Mouse (Mus musculus) thymus, adult 18-20 months (tissue): ENCODE measurements around the gene Nalcn.
"Not testable (repeated sequence)": the region's sequence is repeated elsewhere in the genome, so short reads cannot be mapped to it uniquely, and the experiment has no call there.

Source experiments
- DNase-seq, 2 experiments: peaks; one replicate each; pipeline ENCODE4 v3.0.0; 2022; ENCODE audit warnings: mixed read lengths in 2 of 2

Nalcn gene

DNA sequence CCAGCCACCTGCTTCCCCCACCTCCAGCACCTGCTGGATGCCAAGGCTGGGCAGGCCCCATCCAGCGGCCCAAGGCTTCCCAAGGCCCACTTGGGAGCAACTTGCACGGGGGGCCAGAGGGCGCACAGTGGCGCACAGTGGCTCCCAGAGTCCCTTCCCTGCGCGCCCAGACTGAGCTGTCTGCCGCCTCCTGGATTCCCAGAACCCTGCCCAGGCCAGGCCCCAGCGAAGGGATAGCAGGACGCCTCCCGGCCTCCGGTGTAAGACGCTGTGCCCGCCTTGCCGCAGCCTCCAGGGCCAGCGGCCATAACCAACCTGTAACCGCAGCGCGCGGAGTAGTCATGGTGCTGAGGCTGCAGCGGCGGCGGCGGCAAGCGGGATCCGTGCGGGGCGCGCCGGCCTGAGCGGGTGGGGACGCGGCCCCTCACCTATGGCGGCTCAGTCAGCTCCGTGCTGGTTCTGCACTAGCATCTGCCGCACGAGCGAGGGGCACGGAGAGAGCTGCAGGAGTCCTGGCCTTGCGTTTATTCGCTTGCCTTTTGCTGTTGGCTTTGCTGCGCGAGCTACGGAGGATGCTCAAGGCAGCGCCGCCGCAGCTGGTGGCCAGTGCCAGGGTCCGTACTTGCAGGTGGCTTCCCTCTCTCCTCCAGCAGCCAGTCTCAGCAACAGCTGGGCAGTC, at the start of gene Nalcn:
Gene Nalcn, minus strand, starts transcription at position 644 of the 679 bp plus-strand sequence.
- no peak for DNase-seq

DNA sequence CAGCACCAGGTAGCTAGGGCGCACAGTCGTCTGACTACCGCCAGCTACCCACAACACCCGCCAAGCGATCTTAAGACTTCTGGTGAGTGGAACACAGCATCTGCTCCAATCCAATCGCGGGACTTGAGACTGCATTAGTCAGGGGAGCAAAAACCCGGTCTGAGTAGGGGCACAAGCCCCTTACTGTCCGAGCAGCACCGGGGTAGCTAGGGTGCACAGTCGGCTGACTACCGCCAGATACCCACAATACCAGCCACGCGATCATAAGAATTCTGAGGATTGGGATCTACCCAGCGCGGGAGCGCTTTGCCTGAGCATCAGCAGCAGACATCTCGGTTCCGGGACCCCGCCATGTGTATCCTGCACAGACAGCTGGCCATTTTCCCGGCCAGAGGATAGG, 44.1 kb upstream of the Nalcn start:
- not testable (repeated sequence) for DNase-seq

DNA sequence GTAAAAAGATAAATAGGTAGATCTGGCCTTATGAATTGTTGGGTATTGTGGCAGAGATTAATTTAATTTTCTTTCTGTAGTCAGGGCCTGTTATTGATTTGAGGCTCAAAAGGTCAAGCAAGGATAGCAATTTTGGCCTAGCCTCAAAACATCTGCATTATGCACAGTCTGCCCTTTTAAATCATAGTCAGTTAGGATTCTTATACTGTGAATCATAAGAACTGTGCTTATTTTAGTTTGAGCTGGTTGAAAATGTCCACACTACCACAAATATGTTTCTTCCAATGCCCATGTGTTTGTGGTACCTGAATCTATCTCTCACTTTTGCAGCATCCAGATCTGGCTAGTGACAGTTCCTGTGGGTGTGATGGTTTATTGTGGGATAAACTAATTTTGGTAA, 37.5 kb upstream of the Nalcn start:
- no peak for DNase-seq

DNA sequence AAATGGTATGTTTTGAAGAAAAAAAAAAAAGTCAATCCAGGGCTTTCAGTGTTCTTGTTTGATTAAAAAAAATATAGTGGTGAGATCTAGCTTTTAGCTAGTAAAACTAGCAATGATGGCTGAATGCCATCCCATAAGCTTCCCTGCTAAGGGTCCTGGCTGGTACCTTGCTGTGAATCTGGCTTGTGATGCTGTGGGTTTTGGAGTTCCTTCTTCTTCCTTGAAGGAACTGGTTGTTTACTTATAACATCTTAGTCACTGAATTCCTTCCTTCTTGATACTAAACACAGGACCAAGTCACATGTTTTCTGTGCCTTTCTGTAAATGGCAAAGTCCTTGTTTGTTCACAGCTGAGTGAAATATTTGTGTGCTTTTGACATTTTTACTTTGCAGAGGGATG, 36.3 kb upstream of the Nalcn start:
- DNase-seq: no peak

DNA sequence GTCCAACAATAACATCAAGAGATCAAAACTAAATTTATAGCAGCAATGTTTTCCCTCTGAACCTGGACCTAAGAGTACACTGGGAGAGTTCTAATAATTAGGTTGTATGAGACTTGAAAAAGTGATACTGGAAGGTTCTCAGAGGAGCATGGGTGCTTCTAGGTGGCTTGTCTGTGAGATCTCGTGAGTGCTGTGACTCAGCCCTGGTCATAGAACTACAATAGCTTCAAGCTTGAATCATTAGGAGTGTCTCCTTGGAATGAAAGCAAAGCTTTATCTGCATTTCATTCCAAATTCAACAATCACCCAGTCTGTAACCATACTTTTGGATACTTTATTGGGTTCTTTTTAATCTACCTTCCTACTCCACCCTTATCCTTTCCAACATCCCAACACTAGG, 35.4 kb upstream of the Nalcn start:
- no peak for DNase-seq

DNA sequence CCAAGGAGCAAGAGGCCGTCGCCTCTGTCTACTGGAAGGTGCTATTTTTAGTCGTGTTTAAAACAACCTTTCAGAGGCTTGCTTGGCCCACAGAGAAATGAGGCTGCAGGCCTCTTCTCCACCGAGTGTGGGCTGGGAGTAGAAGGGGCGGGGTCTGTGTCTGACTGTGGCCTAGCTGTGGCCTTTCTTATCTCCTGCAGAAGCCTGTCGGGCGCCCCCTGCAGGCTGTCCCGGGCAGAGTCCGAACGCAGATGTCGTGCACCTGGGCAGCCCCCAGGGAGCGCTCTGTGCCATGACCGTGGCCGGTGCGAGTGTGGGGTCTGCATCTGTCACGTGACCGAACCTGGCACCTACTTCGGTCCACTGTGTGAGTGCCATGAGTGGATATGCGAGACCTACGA, 34.1 kb upstream of the Nalcn start:
- no peak for DNase-seq

DNA sequence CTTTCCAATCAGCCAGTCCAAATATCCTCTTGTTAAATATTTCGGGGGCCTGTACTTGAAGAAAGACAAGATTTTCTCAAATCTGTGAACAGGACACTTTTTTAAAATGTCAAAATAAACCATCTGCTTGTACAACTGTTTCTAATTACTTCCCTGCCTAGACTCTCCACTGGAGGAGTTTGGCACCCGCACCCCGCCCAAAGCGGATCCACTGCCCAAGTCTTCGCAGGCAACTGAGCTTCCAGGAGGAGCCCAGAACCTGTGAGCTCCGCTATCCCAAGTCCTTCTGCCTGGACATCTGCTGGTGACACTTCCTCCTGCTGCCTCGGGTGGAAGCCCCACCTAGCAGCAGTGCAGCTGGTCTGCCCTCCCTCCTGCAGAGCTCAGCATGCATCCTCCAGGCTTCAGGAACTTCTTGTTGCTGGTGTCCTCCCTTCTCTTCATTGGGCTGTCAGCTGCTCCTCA, 33.0 kb upstream of the Nalcn start, which contains the start of gene Itgbl1:
Gene Itgbl1, plus strand, starts transcription at position 51 of the 465 bp plus-strand sequence.
- DNase-seq: no peak

DNA sequence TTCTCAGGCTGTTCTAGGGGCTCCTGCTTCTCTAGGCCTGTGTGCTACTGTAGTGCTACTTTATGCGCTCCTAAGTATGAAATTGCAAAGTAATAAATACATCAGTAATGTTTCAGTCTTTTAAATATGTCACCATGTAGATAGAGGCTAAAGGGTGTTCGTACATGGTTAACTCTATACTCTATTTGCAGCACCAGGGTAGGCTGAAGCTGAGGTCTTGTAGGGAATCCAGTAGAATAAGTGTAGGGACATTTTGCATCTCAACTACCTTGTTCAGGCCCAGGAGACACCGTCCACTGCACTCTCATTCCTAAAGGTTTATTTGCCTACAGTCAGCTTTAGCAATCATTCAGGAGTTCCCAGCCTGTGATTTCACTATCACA, 227 bp upstream of the Nalcn start:
- DNase-seq: no peak

DNA sequence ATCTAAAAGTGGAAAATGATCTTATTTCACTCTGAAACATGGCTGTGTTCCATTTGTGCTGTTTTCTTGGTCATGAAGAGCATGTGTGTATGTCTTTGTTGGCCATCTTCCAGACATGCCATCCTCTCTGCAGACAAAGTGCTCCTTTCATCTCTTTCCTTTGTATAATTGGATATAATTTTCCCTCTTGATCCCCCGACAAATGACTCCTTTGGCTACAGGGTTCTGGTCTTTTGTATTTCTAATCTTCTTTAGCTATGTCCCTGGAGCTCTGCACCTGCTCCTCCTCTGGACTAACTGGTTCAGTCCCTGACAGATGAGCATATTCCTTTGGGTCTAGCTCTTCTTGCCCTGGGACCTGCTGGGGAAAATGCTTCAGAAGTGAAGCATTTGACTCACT, 4.0 kb downstream of the Nalcn start:
- DNase-seq: no peak

DNA sequence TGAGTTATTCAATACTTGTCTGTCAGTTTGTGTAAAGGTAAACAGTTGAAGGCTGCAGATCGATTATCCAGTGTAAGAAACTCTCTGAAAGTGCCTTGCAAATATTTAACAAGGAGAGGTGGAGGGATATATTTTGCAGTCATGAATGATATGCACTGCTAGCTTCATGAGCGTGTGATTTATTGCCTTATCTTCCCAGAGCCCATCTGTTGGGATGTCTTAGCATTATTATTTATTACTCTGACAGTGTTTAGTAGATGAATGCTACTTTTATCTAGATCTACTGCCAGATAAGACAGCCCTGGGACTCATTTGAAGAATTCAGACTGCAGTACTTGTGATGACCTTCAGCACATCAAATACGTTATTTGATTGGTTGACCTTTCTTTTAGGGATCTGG, 31.7 kb downstream of the Nalcn start:
- DNase-seq: no peak

DNA sequence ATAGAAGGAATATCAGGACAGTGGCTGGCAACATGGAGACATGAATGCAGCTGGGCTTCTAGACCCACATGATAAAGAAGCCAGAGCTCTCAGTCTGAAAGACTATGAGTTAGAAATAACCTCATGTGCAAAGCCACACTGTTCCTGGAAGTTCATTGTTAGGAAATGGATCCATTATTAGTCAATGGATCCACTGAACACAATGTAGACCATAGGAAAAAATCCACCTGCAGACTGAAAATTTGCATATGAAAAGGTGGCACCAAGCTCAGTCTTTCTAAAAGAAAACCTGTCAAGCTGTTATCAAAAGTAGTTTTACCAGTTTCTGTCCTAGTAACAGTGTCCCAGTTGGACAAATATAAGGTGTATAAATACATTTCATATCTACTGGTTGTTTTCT, 39.5 kb downstream of the Nalcn start:
- no peak for DNase-seq

DNA sequence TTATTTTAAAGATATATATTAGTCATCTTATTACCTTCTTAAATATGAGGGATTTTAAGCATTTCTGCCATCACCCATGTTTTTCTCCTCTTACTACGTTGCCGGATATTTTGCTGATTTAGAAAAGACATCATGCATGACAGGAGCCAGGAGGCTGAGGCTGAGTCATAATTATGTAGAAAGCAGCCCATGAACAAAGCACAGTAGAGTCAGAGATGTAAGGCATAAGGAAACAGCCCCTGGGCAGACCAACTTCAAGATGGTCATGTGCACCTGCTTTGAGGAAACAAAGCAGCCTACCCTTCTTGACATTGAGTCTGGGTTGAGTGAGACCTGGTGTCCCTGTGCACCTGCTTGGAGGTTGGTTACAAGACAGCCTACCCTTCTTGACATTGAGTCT, 44.5 kb downstream of the Nalcn start:
- DNase-seq: no peak

DNA sequence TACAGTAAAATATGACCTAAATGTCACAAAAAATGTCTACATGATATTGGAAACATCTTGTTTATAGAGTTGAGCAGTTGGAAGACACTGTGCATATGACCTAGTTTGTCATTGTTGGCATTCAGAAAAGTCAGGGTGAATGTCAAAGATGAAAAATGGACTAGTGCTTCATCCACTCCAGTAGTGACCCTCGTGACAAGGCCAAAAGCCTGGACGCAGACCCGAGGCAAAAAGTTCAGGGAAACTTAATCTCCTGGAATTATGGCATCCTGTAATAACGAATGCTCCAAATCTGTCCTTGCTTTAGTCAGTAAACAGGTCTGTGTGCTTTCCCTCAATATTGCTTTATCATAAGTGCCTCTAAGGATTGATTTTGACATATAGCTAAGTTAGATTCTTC, 51.6 kb downstream of the Nalcn start:
- DNase-seq: no peak

DNA sequence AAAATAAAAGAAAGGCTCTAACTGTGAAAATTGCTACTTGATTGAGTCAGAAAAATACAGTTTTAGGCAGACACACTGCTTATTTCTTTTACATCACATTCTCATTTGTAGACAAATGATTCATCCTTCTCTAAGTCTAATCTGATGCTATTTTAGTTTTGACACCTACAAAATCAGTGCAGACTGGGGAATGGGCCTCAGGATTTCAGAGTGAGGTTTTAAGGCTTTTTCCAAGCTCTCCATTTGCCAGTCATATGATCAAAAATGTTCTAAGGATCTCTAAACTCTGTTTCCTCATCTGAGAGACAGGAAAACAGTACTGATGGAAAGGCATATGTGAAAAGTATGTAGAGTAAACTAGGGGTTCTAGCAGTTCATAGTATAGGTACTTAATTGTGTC, 52.0 kb downstream of the Nalcn start:
- DNase-seq: no peak

DNA sequence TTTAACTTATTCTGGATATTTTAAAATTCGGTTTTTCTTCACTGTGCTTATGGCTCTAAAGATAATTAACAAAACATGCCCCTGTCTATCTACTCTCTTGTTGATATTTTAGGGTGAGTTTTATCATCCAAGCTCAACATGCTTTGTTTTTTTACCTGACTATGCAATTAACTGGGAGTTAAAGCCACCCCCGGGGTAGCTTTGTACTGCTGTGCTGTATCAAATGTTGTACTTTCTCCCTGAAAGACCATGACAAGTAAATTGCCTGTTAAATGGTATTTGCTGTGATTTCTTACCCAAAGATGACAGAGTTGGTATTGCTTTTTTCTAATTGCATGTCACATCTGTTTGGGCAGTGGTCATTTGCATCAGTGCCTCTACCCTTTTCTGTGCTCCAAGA, 60.3 kb downstream of the Nalcn start:
- DNase-seq: no peak

DNA sequence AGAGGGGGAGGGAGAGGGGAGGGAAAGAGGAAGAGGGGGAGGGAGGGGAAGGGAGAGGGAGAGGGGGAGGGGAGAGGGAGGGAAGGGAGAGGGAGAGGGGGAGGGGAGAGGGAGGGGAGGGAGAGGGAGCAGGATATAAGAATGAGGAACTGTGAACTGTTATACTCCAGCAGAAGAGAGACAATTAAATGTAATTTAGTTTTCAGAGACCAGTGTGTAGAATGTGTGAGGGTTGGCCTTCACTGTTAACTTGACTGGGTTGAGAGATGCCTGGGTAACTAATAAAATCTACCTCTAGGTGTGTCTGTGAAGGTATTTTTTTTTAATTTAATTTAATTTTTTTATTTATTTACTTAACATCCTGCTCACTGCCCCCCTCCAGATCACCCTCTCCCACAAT, 71.4 kb downstream of the Nalcn start:
- no peak for DNase-seq

DNA sequence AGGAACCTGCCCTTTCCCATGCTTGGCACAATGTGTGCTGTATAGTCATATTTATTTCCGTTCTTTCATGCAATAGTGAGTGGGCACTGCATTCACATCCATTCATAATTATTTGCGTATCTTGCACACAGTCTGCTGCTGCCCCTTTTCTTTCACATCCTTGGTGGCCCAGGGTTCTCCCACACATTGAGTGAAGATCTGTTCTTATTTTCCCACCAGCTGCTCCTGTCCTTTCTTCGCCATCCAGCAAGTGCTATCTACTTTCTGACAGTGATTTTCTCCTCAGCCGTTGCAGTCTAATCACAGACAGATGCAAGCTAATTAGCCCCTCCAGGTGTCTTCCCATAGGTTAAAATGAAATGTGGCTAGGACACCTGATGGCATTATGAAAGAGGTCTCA, 72.0 kb downstream of the Nalcn start:
- no peak for DNase-seq

DNA sequence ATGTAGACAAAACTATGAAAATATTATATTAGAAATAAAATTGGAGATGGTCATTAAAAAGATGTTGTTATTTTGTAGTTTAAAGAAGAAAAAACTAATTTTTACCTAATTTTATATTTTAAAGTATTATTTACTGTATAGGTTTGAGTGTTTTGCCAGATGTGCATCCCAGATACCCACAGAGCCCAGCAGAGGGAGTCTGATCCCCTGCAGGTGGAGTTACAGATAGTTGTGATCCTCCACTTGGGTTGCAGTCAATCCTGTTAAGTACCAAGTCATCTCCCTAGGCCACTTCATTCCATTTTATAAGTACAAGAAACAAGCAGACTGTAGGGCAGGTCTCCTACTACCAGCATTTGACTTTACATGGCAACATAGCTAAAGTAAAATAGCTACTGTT, 84.6 kb downstream of the Nalcn start:
- DNase-seq: no peak

DNA sequence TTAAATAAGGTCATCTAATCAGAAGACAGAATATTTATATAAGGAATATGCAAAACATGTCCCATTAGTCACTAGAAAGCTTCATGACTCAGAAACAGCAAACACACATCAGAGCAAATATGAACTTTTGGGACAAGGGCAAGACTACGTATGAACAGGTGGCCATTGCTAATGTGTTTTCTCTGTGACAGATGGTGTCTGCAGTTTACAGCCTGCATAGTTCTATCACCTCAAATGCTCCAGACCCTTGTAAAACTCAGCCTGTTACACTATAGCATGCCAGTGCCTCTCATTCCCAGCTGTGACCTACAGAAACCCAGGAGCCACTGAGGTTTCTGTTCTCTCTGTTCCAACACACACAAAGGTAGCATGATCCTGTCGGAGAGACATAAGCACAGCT, 91.3 kb downstream of the Nalcn start:
- DNase-seq: no peak

DNA sequence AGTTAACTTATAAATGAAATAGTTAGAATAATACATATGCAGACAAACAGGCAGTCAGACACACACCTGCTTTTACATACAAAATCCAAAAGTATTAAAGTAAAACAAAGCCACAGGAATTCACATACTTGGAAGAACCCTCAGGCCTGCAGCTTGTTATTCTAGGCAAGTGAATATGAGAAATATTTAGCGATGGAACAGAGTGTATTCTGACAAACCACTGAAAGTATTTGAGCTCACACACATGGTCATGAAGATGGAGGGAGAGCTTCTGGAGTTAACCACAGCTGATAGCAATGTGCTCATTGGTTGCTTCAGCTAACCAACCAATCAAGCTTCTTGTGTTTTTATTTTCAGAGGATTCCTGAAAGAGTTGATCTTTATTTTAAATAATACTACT, 93.9 kb downstream of the Nalcn start:
- no peak for DNase-seq

DNA sequence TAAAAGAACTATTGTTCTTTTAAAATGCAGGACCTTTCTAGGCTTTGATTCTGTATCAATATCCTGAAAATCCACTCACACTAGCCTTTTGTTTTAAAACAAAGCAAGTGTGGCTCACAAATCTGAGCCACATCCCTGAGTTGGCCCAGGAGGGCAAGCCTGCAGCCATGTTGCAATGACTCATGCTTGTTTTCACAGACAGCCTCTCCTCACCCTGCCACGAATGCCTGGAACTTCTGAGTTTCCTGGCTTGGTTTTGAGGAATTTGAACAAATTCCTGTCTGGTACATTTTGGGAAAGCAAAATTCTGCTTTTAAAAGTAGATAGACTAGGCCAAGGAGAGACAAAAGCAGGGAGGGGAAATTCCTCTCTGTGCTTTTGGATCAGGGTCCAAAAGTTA, 95.7 kb downstream of the Nalcn start:
- no peak for DNase-seq

DNA sequence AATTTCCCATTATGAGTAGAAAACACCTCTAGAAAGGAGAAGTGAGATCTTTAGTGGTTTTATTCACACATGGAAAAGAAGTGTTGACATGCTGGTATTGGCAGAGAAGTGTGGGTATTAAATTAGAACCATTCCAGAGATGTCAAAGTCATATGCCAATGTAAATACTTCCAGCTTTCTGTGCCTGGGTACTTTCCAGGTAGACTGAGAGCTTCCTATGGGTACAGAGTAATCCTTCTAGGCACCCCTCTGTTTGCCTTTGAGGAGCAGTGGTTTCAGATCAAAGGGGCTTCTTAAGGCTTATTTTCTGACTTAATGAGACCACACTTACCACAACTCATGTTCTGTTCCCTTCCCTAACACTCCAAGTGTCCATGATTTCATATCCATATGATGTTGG, 97.8 kb downstream of the Nalcn start:
- DNase-seq: no peak

DNA sequence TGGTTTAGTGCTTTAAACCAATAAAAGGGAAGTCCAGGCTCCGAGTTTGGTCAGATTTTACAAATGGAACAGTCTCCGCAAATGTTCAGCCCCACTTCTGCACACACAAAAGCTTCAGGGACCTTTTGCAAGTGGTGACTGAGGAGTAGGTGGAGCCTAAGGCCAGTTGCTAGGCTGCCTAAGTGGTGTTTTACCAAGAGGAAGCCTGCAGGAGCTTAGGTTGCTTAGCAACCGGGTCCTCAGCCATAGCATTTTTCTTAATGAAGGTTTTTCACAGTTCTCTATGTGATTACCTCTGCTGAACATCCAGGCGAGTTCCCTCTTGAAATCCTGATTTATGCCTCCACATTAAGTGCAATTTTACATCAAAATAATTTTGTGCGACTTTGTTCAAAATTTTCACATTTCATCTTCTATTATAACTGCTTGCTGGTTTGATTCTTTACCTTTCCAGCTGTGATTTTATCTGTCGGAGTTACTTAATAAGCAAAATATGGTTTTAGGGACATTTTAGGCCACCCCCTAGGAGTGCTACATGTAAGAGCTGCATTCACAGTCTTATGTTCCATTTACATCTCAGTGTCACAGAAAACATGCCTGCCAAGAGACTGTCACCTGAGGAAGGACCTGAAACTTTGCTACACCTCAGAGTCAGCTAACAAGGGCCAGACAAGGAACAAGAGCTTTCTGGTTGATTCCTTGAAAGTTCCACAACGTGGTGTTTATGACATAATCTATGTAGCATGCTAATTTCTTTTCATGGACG, 113.4 kb downstream of the Nalcn start:
- DNase-seq: no peak

DNA sequence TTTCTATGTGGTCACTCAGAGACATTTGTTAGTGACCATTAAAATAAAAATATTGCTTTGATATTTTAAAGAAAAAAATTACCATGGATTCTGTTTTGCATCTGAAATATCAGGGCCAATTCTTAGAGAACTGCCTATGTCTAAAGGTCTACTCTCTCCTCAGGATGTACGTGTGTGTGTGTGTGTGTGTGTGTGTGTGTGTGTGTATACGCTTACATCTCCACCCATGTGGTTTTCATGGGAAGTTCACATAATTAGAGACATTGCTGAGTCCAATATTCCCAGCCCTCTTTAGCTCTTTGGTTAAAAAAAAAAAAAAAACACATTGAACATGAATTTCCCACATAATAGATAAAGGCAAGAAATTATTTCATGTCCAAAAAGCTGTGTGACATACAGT, 114.0 kb downstream of the Nalcn start:
- no peak for DNase-seq

DNA sequence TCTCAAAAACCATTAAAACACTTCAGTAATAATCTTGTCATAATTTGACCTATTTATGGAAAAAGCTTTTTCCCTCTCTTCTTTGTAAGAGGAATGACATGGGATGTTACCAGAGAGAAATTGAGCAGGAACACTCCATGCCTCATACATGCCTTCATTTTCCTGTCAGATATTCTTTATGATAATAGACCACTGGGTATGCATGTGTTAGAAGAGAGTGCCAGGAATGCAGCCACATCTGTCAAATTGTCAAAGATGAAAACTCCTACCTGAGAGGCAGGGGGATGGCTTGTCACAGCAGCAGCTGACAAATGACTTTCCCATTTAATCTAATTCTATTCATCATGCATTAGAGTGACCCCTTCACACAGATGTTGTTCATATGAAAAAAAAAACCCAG, 131.4 kb downstream of the Nalcn start:
- DNase-seq: no peak
